Mouse (Mus musculus) cerebellum, adult 18-20 months (tissue): Measurements from ENCODE around the gene Olfr164.

Experiments used
- DNase-seq, 2 experiments: peaks; one replicate each; pipeline ENCODE4 v3.0.0; 2021

The Olfr164 gene

DNA sequence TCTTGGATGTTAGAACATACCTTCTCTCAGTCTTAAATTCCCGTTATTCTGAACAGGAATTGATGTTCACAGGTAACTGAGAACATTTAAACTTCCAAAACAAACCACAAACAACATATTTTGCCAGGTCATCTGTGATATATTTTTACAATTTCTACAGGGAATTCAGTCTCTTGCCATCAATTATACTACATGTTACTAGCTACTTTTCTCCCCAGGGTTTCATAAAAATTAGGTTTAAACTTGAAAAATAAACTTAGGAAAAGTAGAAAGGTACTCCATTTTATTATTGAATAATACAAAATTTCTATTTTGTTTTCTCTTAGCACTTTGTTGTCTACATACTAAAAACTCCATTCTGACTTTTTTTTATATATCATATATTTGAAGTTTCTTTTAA is at the start of gene Olfr164:
Olfr164 (minus strand) TSS at position 101 of the 400 bp plus-strand sequence.
- no peak for DNase-seq

DNA sequence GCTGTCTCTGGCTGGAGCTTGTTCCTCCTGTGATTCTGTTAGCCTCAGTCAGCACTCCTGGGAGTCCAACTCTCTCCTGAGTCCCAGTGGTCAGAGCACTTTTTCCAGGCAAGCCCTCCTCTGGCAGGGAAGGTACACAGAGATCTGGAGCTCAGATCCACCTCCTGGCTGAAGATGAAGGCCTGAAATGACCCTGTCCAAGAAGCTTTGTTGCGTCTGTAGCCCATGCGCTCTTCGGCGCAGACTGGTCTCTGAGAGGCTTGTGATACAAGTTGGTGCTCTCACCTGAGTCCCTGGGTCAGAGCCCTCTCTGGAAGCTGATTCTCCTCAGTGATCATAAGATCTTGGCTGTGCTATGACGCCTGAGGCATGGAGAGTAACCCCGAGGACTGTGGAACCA is 35.2 kb upstream of the Olfr164 start:
- DNase-seq = no peak

DNA sequence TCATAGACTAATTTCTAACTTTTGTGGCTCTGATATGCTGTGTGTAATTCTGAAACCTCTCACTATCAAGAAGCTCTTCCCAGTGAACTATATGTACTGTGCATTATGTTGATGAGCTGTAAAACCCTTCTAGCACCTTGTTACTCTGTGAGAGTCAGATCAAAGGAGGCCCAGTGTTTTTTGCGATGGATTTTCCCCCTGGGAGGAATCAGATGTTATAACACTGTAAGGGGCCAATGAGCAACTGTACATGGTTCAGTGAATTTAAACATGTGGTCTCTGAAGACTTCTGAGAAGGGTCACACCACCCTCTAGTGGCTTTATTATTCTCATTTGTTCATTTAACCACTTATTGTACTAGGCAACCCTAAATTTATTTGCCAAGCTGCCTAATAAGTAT is 50.6 kb downstream of the Olfr164 start:
- DNase-seq = no peak

DNA sequence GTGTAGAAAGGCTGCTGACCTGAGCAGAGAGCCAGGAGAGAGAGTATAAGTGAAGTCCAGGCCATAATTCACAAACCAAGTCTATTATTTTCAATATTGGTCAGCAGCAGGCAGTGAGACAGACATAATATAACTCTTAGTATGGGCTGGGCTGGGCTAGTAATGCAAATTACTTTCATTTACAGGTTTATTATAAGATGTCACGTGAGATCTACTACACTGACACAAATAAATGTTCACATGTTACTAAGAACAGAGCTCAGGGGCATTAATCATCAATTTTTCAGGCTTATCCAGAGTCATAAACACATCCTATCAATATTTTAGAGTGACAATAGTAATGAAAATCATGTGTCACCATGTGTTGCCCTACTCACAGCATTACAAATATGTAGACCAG is 53.1 kb downstream of the Olfr164 start:
- DNase-seq = no peak

DNA sequence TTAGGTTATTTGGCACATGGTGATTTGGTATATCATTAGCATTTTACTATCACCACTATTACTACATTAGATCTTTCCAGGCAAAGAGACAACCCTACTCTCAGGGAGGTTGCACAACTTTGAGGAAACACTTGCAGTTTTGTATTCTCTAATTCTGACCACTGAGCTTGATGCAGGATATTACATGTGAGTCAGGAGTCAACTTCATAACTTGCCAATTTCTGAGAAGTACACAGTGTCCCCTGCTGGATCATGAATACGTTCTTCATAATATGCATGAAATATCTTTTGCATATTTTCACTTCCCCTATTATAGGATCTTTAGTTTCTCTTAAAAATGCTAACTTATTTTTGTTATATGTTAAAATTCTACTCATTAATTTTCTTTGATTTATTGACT is 68.0 kb downstream of the Olfr164 start:
- DNase-seq = no peak

DNA sequence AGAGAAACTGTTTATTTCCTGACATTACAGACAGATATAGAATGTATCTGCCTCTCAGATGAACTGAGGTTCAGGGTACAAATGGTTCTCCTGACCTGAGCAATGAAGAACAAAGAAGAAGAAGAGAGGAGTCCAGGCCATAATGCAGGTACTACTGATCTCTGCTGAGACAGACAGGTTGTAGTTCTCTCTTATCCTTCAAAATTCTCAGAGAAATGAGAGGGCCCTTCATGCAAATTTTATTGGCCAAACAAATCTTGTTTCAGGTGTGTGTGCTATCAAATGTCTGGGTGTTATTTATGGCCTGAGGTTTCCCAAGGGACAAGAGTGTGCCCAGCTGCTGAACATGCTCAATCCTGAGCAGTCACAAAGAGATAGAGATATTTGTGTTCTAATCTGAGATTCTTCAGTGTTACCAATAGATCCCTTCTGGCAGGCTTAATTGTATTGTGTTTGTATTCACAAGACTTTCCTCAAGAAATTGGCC is 72.3 kb downstream of the Olfr164 start:
- no peak for DNase-seq

DNA sequence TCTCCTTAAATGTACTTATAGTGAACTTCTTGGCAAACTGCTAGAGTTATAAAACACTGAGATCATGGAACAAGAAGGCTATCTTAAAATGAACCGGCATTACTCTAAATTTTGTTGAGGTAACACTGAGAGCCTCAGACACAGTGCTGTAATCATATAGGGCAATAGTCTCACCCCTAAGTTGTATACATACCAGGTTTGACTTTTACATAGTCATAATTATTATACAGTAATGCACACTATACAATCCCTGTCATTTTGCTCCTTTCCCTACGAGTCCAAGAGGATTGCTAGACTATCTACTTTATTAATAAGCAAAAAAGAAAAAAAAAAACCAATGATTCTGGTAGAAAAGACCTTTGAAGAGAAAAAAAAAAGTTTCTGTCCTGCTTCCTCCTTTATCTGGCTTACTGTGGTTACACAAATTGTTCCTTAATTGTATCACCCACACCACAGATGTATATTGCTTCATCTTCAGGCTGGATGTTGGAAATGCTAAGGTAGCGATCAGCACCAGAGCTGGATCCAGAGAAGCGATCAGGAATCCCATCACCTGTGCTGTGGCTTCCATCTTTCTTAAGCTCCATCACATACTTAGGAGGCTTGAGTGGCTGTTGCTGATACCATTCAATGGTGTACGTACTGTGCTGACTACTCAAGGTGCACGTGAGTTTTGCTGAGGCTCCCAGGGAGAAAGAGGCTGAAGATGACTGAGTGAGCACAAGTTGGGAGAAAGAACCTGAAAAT is 72.9 kb downstream of the Olfr164 start:
- DNase-seq = no peak

DNA sequence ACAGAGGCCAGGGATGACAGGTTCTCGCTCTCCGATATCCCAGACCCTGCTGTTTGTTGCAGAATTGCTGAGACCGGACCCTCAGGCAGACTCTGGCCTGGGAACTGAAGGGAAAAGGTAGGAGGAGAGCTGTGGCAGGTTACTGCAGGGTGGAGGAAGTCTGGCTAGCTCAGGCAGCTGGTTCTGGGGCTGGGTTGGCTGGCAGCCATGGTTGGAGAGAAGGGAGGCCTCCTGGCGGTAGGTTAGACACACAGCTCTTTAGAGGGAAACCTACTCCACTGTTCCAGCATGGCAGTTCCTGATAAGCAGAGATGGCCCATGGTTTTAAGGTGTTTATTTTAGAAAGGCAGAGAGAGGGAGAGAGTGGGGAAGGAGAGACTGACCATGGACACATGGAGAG is 77.1 kb downstream of the Olfr164 start:
- DNase-seq = no peak
